Mouse (Mus musculus): ENCODE measurements around the gene Zfp13.

GRCm38 (mm10) chr17:23592208-23592925 is 6.9 kb downstream of the Zfp13 start:
- TF ChIP-seq CTCF (IDR thresholded peaks at IDR 0.05; ENCODE audit: borderline replicate concordance, control insufficient read depth, extremely low read depth, insufficient read depth, low read length, poor library complexity) (no peak), POLR2A (IDR thresholded peaks at IDR 0.05; ENCODE audit: control insufficient read depth, extremely low read depth, insufficient read depth, low read length, poor library complexity) (no peak)
